Mouse (Mus musculus) MEL-GATA-1-ER (cell line): ENCODE data around the gene Jakmip3.

Source experiments
- DNase-seq: peaks from one replicate; pipeline ENCODE4 v3.0.0-alpha.2; 2012; ENCODE audit warnings: low read depth; ENCODE audit errors: extremely low read depth

Jakmip3 gene

DNA sequence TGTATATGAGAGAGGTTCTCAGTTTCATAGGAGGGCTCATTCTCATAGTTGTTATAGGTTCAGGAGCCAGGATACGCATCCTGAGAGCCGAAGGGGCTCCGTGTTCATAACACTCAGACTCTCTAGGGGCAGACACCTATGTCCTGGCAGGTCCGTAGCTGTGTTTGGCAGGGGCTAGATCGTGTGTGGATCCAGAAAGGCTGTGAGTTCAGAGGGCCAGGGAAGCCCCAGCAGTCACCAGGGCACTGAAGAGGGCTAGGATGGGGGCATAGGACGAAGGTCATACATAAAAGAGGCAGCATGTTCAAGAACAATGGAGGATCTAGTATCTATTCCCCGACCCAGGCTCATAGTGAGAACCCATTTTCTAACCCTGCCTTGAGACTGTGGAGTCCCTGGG, 154.8 kb downstream of the Jakmip3 start:
- DNase-seq: no peak

GRCm38 (mm10) chr7:139096399-139096798, 155.9 kb downstream of the Jakmip3 start:
- DNase-seq: no peak

DNA sequence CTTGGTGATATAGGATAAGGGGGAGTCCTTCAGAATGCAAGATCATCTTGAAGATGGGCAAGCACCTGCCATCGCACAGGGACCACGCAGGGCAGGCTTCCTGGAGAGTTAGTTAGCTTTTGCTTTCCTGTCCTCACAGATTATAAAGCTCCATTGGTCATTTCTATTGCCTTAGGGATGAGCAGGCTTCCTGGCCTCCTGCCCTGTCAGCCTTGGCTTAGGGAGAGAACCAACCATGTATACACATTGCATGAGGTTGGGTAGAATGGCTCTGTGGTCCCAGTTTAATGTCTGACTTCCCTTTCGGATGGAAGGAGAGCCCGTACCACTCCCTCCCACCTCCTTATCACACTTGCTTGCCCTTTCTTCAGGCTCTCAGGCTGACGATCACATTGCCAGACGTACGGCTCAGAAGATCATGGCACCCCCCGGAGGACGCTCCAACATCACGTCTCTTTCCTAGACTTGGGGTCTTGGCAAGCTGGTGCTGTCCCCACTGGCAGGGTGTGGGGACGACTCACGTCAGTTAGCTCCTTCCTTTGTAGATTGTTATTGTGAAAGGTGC, 160.1 kb downstream of the Jakmip3 start:
- DNase-seq: no peak

DNA sequence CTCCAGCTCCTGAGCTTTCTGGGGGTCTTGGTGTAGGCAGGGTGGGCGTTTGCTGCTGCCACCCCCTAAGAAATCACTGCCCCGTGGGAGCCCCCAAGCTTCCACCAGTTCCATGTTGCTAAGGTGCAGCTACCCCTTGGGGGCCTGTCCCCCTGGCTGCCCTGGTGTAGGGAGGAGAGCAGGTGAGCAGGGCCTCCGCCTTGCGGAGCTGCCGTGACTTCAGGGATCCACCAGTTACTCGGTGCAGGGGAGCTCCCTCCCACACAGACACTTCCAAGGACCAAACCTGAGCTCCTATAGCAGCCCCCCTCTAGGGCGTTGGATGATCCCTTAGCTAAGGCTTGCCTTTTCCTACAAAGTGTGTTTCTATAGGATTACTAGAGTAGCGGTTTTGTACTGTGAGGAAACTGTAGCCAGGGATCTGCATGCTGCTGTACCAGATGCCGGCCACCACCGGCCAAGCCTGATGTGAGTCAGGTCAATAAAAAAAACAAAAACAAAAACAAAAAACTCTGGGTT, 160.8 kb downstream of the Jakmip3 start:
- no peak for DNase-seq

DNA sequence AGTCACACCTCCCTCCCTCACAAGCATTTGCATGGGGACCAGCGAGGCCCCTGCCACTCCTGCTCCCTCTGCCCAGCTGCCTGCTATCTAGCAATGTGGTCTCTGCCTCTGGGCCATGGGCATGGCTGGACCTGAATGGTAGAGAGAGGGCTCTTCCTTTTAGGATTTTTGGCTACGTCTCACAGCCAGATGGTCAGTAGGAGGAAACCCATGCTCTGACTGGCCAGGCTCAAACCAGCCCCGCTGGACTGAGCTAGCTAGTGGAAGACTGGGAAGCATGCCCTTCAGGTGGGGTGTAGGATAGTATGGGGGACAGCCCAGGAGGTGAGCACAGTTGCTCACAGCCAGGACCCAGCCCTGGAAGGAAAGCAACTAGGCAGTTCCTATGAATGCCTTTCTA, 161.3 kb downstream of the Jakmip3 start:
- no peak for DNase-seq

- no peak for DNase-seq
Observed at GRCm38 (mm10) chr7:139103960-139104381, 163.4 kb downstream of the Jakmip3 start.

DNA sequence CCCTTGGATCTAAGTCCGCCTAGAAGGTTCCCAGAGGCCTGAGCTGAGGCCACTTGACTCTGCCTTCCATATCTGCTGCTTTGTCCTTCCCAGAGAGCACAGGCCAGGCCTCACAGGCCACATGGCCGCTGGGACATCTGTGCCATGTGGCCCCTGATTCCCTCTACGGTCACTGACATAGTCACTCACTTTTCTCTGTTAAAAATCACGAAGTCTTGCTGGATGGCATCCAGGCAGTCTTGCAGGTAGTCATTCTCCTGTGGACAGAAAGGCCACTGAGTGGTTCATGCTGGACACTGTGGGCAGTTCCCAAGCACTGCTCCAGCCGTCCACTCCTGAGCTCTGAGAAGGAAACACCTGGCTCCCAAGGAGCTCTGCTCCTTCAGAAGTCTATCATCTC, 164.5 kb downstream of the Jakmip3 start:
- DNase-seq: no peak

DNA sequence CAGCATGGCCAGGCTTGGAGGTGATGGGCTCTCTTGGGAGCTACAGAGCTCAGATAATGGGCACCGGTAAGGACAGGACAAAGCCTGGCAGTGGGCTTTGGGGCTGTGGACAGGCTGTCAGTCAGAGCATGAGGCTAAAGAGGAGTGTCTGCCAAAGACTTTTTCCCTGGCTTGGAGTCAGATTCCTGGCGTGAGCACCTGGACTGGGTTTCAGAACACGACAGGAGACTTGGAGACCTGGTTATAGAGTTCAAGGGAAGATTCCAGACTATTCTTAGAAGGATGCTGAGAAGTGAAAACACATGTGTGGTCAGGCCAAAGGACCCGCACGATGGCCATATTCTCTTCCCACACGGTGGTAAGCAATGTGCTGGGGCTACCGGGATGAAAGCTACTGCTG, 165.2 kb downstream of the Jakmip3 start:
- no peak for DNase-seq

DNA sequence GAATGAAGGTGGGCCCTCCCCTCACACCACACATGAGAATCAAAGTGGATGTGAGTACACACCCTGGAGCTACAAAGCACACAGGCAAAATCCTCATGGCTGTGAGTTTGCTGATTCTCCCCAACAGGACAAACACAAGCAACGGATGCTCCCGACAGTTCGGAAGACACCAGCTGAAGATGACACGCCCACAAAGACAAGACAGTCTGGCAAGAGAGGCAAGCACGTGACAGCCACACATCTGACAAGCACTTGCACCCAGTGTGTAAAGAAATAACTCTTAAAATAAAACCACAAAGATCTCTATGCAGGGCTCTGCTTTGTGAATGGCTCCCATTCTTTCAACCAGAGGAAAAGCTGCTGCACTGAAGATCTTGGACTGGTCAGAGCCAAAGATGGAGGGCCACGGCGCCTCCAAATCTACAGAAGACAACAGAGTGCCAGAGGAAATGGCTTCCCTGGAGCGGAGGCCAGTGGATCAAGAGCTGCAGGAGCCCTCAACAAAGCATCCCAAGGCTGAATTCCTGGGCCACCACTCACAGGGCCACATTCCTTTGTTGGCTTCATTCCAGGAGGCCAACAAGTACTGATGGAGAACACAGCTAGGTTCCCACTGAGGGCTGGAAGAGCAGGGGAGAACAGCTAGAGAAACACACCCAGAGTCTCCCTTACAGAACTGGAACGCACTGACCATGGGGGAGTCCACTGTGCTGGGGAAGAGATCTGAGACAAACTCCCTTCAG, 167.5 kb downstream of the Jakmip3 start:
- DNase-seq: no peak

DNA sequence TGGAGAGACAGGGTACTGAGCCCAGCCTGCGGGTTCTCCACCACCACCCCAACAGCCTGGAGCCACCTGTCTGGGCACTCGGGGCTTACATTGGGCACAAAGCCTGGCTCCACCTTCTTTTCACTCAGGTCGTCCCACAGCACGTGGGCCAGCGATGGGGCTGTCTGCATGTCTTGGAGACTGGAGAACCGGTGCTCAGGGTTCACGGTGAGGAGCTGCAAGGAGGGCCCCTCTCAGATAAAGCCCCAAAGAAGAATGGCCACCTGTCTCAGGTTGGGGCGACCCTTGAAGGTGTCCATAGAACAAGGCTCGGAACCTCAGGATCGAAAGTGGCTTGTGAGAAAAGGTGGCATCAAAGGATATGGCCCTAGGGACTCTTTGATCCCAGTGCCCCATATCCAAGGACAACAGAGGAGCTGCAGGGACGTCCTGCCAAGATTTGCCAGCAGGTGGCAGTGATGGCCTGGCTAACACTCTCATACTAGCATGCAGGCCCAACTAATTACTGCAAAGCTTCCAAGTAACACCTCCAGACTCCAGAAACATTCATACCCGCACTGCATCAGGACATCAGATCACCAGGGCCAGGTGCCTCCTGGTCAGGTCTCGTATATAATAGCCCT, 178.7 kb downstream of the Jakmip3 start:
- no peak for DNase-seq

GRCm38 (mm10) chr7:139119775-139120153, 179.2 kb downstream of the Jakmip3 start:
- DNase-seq: no peak

GRCm38 (mm10) chr7:139125881-139126280, 185.4 kb downstream of the Jakmip3 start:
- no peak for DNase-seq

DNA sequence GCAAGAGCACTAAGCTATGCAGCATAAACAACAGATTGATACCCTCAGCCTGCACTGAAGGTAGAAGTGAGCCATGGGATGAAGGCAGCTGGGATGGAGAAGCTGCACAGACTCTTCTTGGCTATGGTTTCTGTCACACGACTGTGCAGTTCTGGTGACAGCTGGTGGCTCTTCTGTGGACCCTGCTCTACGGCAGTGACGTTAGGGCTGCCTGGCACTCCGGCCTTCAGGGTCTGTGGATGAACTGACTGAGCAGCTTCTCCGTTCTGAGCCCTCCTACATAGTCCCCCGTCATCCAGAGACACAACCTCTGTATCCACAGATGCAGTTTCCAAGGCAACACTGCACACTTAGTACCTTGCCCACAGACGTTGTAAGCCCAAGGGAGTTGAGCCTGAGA, 186.0 kb downstream of the Jakmip3 start:
- no peak for DNase-seq

DNA sequence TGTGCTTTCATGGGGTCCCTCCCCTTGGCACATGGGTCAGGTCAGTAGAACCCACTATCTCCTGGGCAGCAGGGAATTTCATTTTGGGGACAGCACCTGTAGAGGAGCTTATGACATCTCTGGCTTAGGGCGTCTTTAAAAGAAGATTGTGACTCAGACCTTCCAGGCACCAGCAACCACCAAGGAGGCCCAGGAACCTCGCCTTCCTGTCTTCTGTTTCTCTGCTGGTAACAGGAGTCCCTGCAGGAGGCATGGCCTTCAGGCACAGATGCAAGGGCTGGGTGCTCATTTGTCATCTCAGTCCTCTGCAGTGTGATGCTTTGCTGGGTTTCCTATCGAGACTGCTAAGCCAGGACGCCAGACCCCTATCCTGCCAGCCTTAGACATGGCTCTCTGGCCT, 188.5 kb downstream of the Jakmip3 start:
- DNase-seq: no peak

DNA sequence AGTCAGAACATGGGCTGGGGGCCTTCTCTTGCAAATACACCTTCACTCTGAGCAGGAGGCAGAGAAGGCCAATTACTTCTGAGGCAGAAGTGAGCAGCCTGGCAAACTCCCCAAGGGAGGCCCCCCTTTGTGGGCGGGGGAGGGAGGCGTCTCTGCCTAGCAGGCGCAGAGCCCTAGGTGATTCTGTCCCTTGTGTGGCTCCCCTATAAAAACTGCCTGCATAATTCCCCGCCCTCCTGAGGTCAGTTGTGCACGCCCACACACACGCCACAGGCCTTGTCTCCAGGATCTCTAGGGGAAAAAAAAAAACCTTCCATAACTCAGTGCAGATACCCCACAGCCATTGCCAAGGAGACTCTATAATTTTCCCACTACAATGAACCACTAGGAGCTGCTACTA, 189.8 kb downstream of the Jakmip3 start:
- DNase-seq: no peak

- no peak for DNase-seq
Observed at GRCm38 (mm10) chr7:139131538-139131937, 191.0 kb downstream of the Jakmip3 start.

DNA sequence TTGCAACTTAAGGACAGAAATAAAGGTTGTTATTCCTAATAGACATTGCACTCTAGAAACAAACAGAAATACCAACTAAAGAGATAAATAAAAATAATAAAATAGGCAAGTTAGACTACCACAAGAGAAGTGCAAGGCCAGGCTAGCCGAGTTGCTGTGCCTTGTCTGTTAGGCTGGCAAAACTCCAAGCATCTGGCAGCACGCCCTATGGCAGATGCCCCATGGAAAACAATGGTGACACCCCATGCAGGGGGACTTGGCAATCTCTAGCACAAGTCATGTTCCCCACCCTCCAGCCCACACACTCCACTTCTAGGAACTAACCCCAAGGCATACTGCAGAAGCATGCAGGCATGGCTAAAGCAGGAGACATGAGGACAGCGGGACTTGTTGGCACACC, 192.9 kb downstream of the Jakmip3 start:
- DNase-seq: no peak
